Mouse (Mus musculus): ENCODE results near the gene Kazn.

The Kazn gene

GRCm38 (mm10) chr4:142196626-142197025 is 42.6 kb downstream of the Kazn start:
- DNase-seq (ENCODE audit: low read depth in 1 of 2, low spot score in 2 of 2), result no peak

- no peak for DNase-seq (ENCODE audit: low read depth in 1 of 2, low spot score in 2 of 2)
Measured at GRCm38 (mm10) chr4:142193780-142194179, 45.4 kb downstream of the Kazn start.

- no peak for DNase-seq (ENCODE audit: low read depth in 1 of 2, low spot score in 2 of 2)
Measured at GRCm38 (mm10) chr4:142193151-142193578, 46.0 kb downstream of the Kazn start.

GRCm38 (mm10) chr4:142189960-142190359 is 49.2 kb downstream of the Kazn start:
- DNase-seq (ENCODE audit: low read depth in 1 of 2, low spot score in 2 of 2), result no peak

GRCm38 (mm10) chr4:142188501-142188900 is 50.7 kb downstream of the Kazn start:
- DNase-seq (ENCODE audit: low read depth in 1 of 2, low spot score in 2 of 2), result no peak

GRCm38 (mm10) chr4:142186155-142186554 is 53.0 kb downstream of the Kazn start:
- no peak for DNase-seq (ENCODE audit: low read depth in 1 of 2, low spot score in 2 of 2)

- no peak for DNase-seq (ENCODE audit: low read depth in 1 of 2, low spot score in 2 of 2)
Measured at GRCm38 (mm10) chr4:142185533-142185900, 53.7 kb downstream of the Kazn start.

- no peak for DNase-seq (ENCODE audit: low read depth in 1 of 2, low spot score in 2 of 2)
Measured at GRCm38 (mm10) chr4:142184852-142185532, 54.2 kb downstream of the Kazn start.

GRCm38 (mm10) chr4:142183591-142183990 is 55.6 kb downstream of the Kazn start:
- no peak for DNase-seq (ENCODE audit: low read depth in 1 of 2, low spot score in 2 of 2)

GRCm38 (mm10) chr4:142183015-142183414 is 56.2 kb downstream of the Kazn start:
- no peak for DNase-seq (ENCODE audit: low read depth in 1 of 2, low spot score in 2 of 2)

- DNase-seq (ENCODE audit: low read depth in 1 of 2, low spot score in 2 of 2), result no peak
Measured at GRCm38 (mm10) chr4:142181646-142182045, 57.6 kb downstream of the Kazn start.

GRCm38 (mm10) chr4:142180874-142181273 is 58.3 kb downstream of the Kazn start:
- no peak for DNase-seq (ENCODE audit: low read depth in 1 of 2, low spot score in 2 of 2)

- DNase-seq (ENCODE audit: low read depth in 1 of 2, low spot score in 2 of 2), result no peak
Measured at GRCm38 (mm10) chr4:142180289-142180688, 58.9 kb downstream of the Kazn start.

- no peak for DNase-seq (ENCODE audit: low read depth in 1 of 2, low spot score in 2 of 2)
Measured at GRCm38 (mm10) chr4:142179531-142179930, 59.7 kb downstream of the Kazn start.

- no peak for DNase-seq (ENCODE audit: low read depth in 1 of 2, low spot score in 2 of 2)
Measured at GRCm38 (mm10) chr4:142176732-142177131, 62.5 kb downstream of the Kazn start.

GRCm38 (mm10) chr4:142173981-142174485 is 65.2 kb downstream of the Kazn start:
- no peak for DNase-seq (ENCODE audit: low read depth in 1 of 2, low spot score in 2 of 2)

GRCm38 (mm10) chr4:142172942-142173341 is 66.3 kb downstream of the Kazn start:
- no peak for DNase-seq (ENCODE audit: low read depth in 1 of 2, low spot score in 2 of 2)

GRCm38 (mm10) chr4:142171788-142172497 is 67.3 kb downstream of the Kazn start:
- DNase-seq (ENCODE audit: low read depth in 1 of 2, low spot score in 2 of 2), result no peak

- DNase-seq (ENCODE audit: low read depth in 1 of 2, low spot score in 2 of 2), result no peak
Measured at GRCm38 (mm10) chr4:142170882-142171768, 68.1 kb downstream of the Kazn start.

- no peak for DNase-seq (ENCODE audit: low read depth in 1 of 2, low spot score in 2 of 2)
Measured at GRCm38 (mm10) chr4:142169636-142170035, 69.6 kb downstream of the Kazn start.

GRCm38 (mm10) chr4:142168352-142168751 is 70.8 kb downstream of the Kazn start:
- DNase-seq (ENCODE audit: low read depth in 1 of 2, low spot score in 2 of 2), result no peak

Data from monocyte, adult 2 months (primary cell).